In genomic region chr5:99978699-99979442, GRCm38 (mm10) we compare ENCODE assay signal across 8 mouse cellular contexts. TPM values are rescaled to one million over a fixed set of nuclear protein-coding genes. Genes with fewer than 3 reads are reported as not detected.
A peak's percentile ranks its signal among the peaks of the same experiment; 100 is the strongest.
DNase-seq lines count a peak whose midpoint lies in the region; ATAC-seq and TF ChIP-seq lines count a peak whose summit lies in the region.

Gene Hnrnpd, minus strand, starts transcription at chr5:99978938.
Gene 4930524J08Rik, plus strand, starts transcription at chr5:99979061.

- peak within 1 kb of the TSS; percentile 97 for H3K27ac ChIP-seq in MEL (ENCODE audit: control insufficient read depth, low read depth, low read length)
- H3K27ac ChIP-seq in forebrain, embryonic 16.5 days (ENCODE audit: low read length), result peak within 1 kb of the TSS; percentile 99
- peak within 1 kb of the TSS; percentile 99 for H3K27ac ChIP-seq in layer of hippocampus, adult 2 months
- H3K27ac ChIP-seq in neural tube, embryonic 15.5 days (replicated peaks), result peak within 1 kb of the TSS; percentile 99

- no peak for TF ChIP-seq CTCF in MEL (IDR thresholded peaks at IDR 0.05 in 2 of 3, conservative IDR thresholded peaks at IDR 0.05 in 1 of 3; ENCODE audit: control insufficient read depth in 1 of 3, insufficient read depth in 1 of 3, low read depth in 2 of 3, low read length in 3 of 3, poor library complexity in 1 of 3, severe bottlenecking in 1 of 3)
- TF ChIP-seq CTCF in layer of hippocampus, adult 2 months (conservative IDR thresholded peaks at IDR 0.05), result no peak; the same call in 1 of the 2 replicates
- no peak for TF ChIP-seq CTCF in lung, adult 2 months (IDR thresholded peaks at IDR 0.05; ENCODE audit: insufficient read depth, low read length)

- peak; percentile 97 for DNase-seq in MEL (ENCODE audit: low read depth, low spot score)
- peak; percentile 95 for DNase-seq in cerebellum, adult 18-20 months
- DNase-seq in heart, postnatal 36 days, result peak; percentile 88 to 91
- DNase-seq in layer of hippocampus, adult 2 months (ENCODE audit: low spot score in 2 of 2), result peak; percentile 88 to 93
- peak; percentile 91 for DNase-seq in lung, adult 2 months
- DNase-seq in testis, postnatal 10 days (ENCODE audit: low spot score), result peak; percentile 93

- peaks cover 15 to 32% of the 10 kb centered on the region in 2 experiments for H3K36me3 ChIP-seq in MEL (ENCODE audit: control insufficient read depth in 1 of 2, insufficient read depth in 2 of 2, low read length in 2 of 2)
- H3K36me3 ChIP-seq in forebrain, embryonic 16.5 days (ENCODE audit: control insufficient read depth, insufficient read depth), result no peaks in the 10 kb centered on the region
- H3K36me3 ChIP-seq in neural tube, embryonic 15.5 days, result no peaks in the 10 kb centered on the region

- H3K4me1 ChIP-seq in MEL (ENCODE audit: control insufficient read depth in 1 of 2, insufficient read depth in 2 of 2, low read length in 2 of 2), result peaks cover 15 to 21% of the 10 kb centered on the region in 2 experiments
- H3K4me1 ChIP-seq in forebrain, embryonic 16.5 days (replicated peaks; ENCODE audit: control insufficient read depth, insufficient read depth, low read length), result peaks cover 24% of the 10 kb centered on the region
- H3K4me1 ChIP-seq in lung, adult 2 months (ENCODE audit: control insufficient read depth, insufficient read depth, low read length), result peaks cover 4% of the 10 kb centered on the region
- H3K4me1 ChIP-seq in neural tube, embryonic 15.5 days, result peaks cover 35% of the 10 kb centered on the region

- WGBS in forebrain, embryonic 16.5 days, result under 1% methylated on average over 79 of the region's 97 CpGs
- under 1% methylated on average over 89 of the region's 97 CpGs for WGBS in lung, adult 2 months
- WGBS in neural tube, embryonic 15.5 days, result under 1% methylated on average over 67 of the region's 97 CpGs

- ATAC-seq in forebrain, embryonic 16.5 days, result peak; percentile 97
- peak; percentile 98 for ATAC-seq in neural tube, embryonic 15.5 days (ENCODE audit: low FRiP score)

- peak within 1 kb of the TSS; percentile 78 for H3K4me2 ChIP-seq in forebrain, embryonic 16.5 days (ENCODE audit: low read length)
- H3K4me2 ChIP-seq in neural tube, embryonic 15.5 days, result peak within 1 kb of the TSS; percentile 82

- peak within 1 kb of the TSS; percentile 94 to 96 for H3K4me3 ChIP-seq in MEL (ENCODE audit: control insufficient read depth in 1 of 2, insufficient read depth in 1 of 2, low read depth in 2 of 2, low read length in 2 of 2)
- H3K4me3 ChIP-seq in forebrain, embryonic 16.5 days (replicated peaks; ENCODE audit: low read length), result peak within 1 kb of the TSS; percentile 69
- peak within 1 kb of the TSS; percentile 95 for H3K4me3 ChIP-seq in layer of hippocampus, adult 2 months
- peak within 1 kb of the TSS; percentile 100 for H3K4me3 ChIP-seq in lung, adult 2 months (replicated peaks; ENCODE audit: extremely low read depth, low read depth, low read length)
- peak within 1 kb of the TSS; percentile 66 for H3K4me3 ChIP-seq in neural tube, embryonic 15.5 days (replicated peaks)

- no peaks in the 10 kb centered on the region for H3K27me3 ChIP-seq in MEL (ENCODE audit: control insufficient read depth in 1 of 2, insufficient read depth in 2 of 2, low read length in 2 of 2)
- H3K27me3 ChIP-seq in forebrain, embryonic 16.5 days (replicated peaks; ENCODE audit: control insufficient read depth, insufficient read depth, low read length), result no peaks in the 10 kb centered on the region
- no peaks in the 10 kb centered on the region for H3K27me3 ChIP-seq in neural tube, embryonic 15.5 days (replicated peaks)

- TF ChIP-seq POLR2A in MEL (IDR thresholded peaks at IDR 0.05; ENCODE audit: control insufficient read depth in 1 of 2, insufficient read depth in 1 of 2, low read depth in 1 of 2, low read length in 2 of 2, poor library complexity in 1 of 2), result peak; percentile 74 to 79
- TF ChIP-seq POLR2A in lung, adult 2 months (IDR thresholded peaks at IDR 0.05; ENCODE audit: borderline replicate concordance, extremely low read depth, low read depth, low read length), result peak; percentile 72; the same call in 1 of the 2 replicates

- TF ChIP-seq RAD21 in MEL (IDR thresholded peaks at IDR 0.05; ENCODE audit: low read depth, low read length), result no peak

- no peaks in the 10 kb centered on the region for H3K9me3 ChIP-seq in MEL (replicated peaks; ENCODE audit: insufficient read depth, low read length)
- H3K9me3 ChIP-seq in forebrain, embryonic 16.5 days (ENCODE audit: control insufficient read depth, low read length), result no peaks in the 10 kb centered on the region
- no peaks in the 10 kb centered on the region for H3K9me3 ChIP-seq in neural tube, embryonic 15.5 days (replicated peaks)

- intact Hi-C loops in heart, postnatal 36 days (cut with DNase I), result loop anchor here (5.0 to 10.0 kb wide), 3 partner anchors 438 to 727 kb away; partner anchors contain the start of genes Lin54 and Sec31a

- peak in 1 of 2 experiments; percentile 26; a peak in 1 of 4 replicates for TF ChIP-seq EP300 in MEL (IDR thresholded peaks at IDR 0.05; ENCODE audit: low read depth in 1 of 2, low read length in 2 of 2)

- H3K9ac ChIP-seq in MEL (ENCODE audit: control insufficient read depth, low read depth, low read length, poor library complexity, severe bottlenecking), result peak within 1 kb of the TSS; percentile 100
- peak within 1 kb of the TSS; percentile 96 for H3K9ac ChIP-seq in forebrain, embryonic 16.5 days (replicated peaks; ENCODE audit: low read depth, low read length)
- H3K9ac ChIP-seq in neural tube, embryonic 15.5 days (replicated peaks), result peak within 1 kb of the TSS; percentile 85

- peaks cover 49% of the 10 kb centered on the region for H3K79me2 ChIP-seq in MEL (ENCODE audit: control insufficient read depth, insufficient read depth, low read length, poor library complexity)

TF ChIP-seq in MEL, 35 proteins besides CTCF, POLR2A, EP300 and RAD21 (continues in another document):
- TF ChIP-seq JUND (IDR thresholded peaks at IDR 0.05; ENCODE audit: low read depth, low read length) (no peak), HCFC1 (IDR thresholded peaks at IDR 0.05; ENCODE audit: low read depth, low read length) (peak; percentile 84), ZNF384 (IDR thresholded peaks at IDR 0.05; ENCODE audit: low read depth, low read length) (no peak), ETS1 (IDR thresholded peaks at IDR 0.05; ENCODE audit: low read depth, low read length) (peak; percentile 60; the same call in 1 of the 2 replicates), MAX (IDR thresholded peaks at IDR 0.05; ENCODE audit: low read length) (peak; percentile 74; the same call in 1 of the 2 replicates), USF2 (IDR thresholded peaks at IDR 0.05; ENCODE audit: borderline replicate concordance in 1 of 2, insufficient read depth in 1 of 2, low read depth in 1 of 2, low read length in 2 of 2) (no peak), POLR2AphosphoS2 (IDR thresholded peaks at IDR 0.05; ENCODE audit: low read length) (peak; percentile 53; the same call in 1 of the 2 replicates), GATA1 (IDR thresholded peaks at IDR 0.05; ENCODE audit: low read depth, low read length) (no peak), RCOR1 (IDR thresholded peaks at IDR 0.05; ENCODE audit: low read depth, low read length) (no peak), ZMIZ1 (IDR thresholded peaks at IDR 0.05; ENCODE audit: low read depth, low read length) (peak; percentile 60; the same call in 1 of the 2 replicates), ZC3H11A (IDR thresholded peaks at IDR 0.05; ENCODE audit: low read depth, low read length) (peak; percentile 57), MYC (IDR thresholded peaks at IDR 0.05; ENCODE audit: low read depth, low read length) (peak; percentile 47; the same call in 1 of the 2 replicates), SMC3 (IDR thresholded peaks at IDR 0.05; ENCODE audit: low read depth, low read length) (no peak), MYB (IDR thresholded peaks at IDR 0.05; ENCODE audit: low read depth, low read length) (no peak), ELF1 (IDR thresholded peaks at IDR 0.05; ENCODE audit: low read depth, low read length) (peak; percentile 81), GABPA (IDR thresholded peaks at IDR 0.05; ENCODE audit: low read depth, low read length) (no peak), MEF2A (IDR thresholded peaks at IDR 0.05; ENCODE audit: extremely low read depth, insufficient replicate concordance, low read depth, low read length, poor library complexity, severe bottlenecking) (no peak), NELFE (IDR thresholded peaks at IDR 0.05; ENCODE audit: low read depth, low read length) (peak; percentile 71), ZKSCAN1 (IDR thresholded peaks at IDR 0.05; ENCODE audit: low read depth, low read length) (no peak), TCF12 (IDR thresholded peaks at IDR 0.05; ENCODE audit: low read depth, low read length) (no peak; the same call in 1 of the 2 replicates), MAFK (IDR thresholded peaks at IDR 0.05; ENCODE audit: borderline replicate concordance, low read depth, low read length) (no peak), KAT2A (conservative IDR thresholded peaks at IDR 0.05; ENCODE audit: low read depth, low read length) (peak; percentile 58; the same call in 1 of the 2 replicates), MAZ (IDR thresholded peaks at IDR 0.05; ENCODE audit: low read depth, low read length) (peak; percentile 95), SIN3A (IDR thresholded peaks at IDR 0.05; ENCODE audit: low read length) (peak; percentile 79), TAL1 (IDR thresholded peaks at IDR 0.05; ENCODE audit: low read length) (no peak)

RNA-seq across cellular contexts. Expression of gene Hnrnpd, which starts in this region (rescaled TPM):
- total RNA-seq in MEL (2012; rRNA removed), result 55.4 and 70.6 TPM in 2 replicates
- 100 to 1,000 TPM in 1 of 2 experiments, not detected in 1; 796 TPM for polyA plus RNA-seq in MEL (2012; ENCODE audit: insufficient read depth in 1 of 2, insufficient read length in 2 of 2, low read depth in 1 of 2, low replicate concordance in 2 of 2, missing spikeins in 1 of 2)
- polyA plus RNA-seq in forebrain, embryonic 16.5 days (2015; fragmentation: Nextera tagmentation; extraction: Ambion mirVana), result 164 and 187 TPM in 2 replicates
- total RNA-seq in heart, postnatal 36 days (2021), result 10 to 100 TPM; 69.5 to 86.9 TPM
- 100 to 1,000 TPM; 210 to 225 TPM for total RNA-seq in layer of hippocampus, adult 2 months (2021)
- 28.5 and 46.0 TPM in 2 replicates for polyA plus RNA-seq in lung, adult 2 months (2012; rRNA removed)
- polyA plus RNA-seq in neural tube, embryonic 15.5 days (2015; fragmentation: Nextera tagmentation; extraction: Ambion mirVana), result 128 and 147 TPM in 2 replicates

RNA-seq across cellular contexts. Expression of gene 4930524J08Rik, which starts in this region (rescaled TPM):
- total RNA-seq in MEL (2012; rRNA removed), result 1.0 and 1.1 TPM in 2 replicates
- polyA plus RNA-seq in MEL (2012; ENCODE audit: insufficient read depth in 1 of 2, insufficient read length in 2 of 2, low read depth in 1 of 2, low replicate concordance in 2 of 2, missing spikeins in 1 of 2), result 1 to 10 TPM in 1 of 2 experiments, not detected in 1; 6.7 TPM
- polyA plus RNA-seq in forebrain, embryonic 16.5 days (2015; fragmentation: Nextera tagmentation; extraction: Ambion mirVana), result 2.2 and 3.1 TPM in 2 replicates
- total RNA-seq in heart, postnatal 36 days (2021), result under 1 TPM in 1 of 2 experiments, not detected in 1; 0.79 TPM
- total RNA-seq in layer of hippocampus, adult 2 months (2021), result 1 to 10 TPM; 1.4 to 2.2 TPM
- polyA plus RNA-seq in lung, adult 2 months (2012; rRNA removed), result 1.1 and 1.7 TPM in 2 replicates
- 2.3 TPM in 2 replicates for polyA plus RNA-seq in neural tube, embryonic 15.5 days (2015; fragmentation: Nextera tagmentation; extraction: Ambion mirVana)

Comparison
In these comparisons a context has a peak if more than half of its experiments do, and no peak if none do; other contexts are left out.
1. Peak in every context shown above with its lines: DNase-seq, ATAC-seq, H3K4me3 ChIP-seq and H3K27ac ChIP-seq.